Mouse (Mus musculus) layer of hippocampus, postnatal 14 days (tissue): ENCODE measurements around the gene Gm28635. TPM values are rescaled to one million over a fixed set of nuclear protein-coding genes. Genes with fewer than 3 reads are reported as not detected.
A peak's percentile ranks its signal among the peaks of the same experiment; 100 is the strongest.
"Not testable (repeated sequence)": the region's sequence is repeated elsewhere in the genome, so short reads cannot be mapped to it uniquely, and the experiment has no call there.

Experiments used
- DNase-seq, 2 experiments: peaks; one replicate each; pipeline ENCODE4 v3.0.0; 2021 to 2022; ENCODE audit warnings: low spot score in 2 of 2, mixed read lengths in 1 of 2
- total RNA-seq, 2 experiments: library from RNA; stranded (reverse); gene quantifications; 2 replicates each; pipeline ENCODE4 v1.2.3; 2021

The Gm28635 gene
- total RNA-seq, 2 experiments from 2014 or later: 2.9 to 9.8 TPM

GRCm38 (mm10) chr2:84688080-84688844 is 10.4 kb upstream of the Gm28635 start:
- no peak for DNase-seq

DNA sequence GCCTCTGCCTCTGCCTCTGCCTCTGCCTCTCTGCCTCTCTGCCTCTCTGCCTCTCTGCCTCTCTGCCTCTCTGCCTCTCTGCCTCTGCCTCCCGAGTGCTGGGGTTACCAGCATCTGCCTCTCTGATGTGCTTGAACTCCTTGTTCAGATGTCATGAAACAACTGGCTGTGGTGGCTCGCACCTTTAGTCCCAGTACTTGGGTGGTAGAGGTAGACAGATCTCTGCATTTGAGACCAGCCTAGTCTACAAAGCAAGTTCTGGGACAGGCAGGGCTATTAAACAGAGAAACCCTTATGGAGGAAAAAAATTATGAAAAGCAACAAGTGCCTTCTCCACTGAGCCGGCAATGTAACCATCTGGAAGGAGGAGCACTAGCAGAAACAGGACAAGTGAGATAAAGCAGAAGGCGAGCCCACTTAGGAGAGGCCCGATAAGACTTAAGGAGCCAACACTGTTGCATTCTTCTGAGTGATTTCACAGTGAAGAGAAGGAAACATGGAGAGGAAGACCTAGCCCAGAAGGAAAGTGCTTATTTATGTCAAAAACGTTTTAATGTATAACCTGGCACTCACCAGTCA is 4.9 kb upstream of the Gm28635 start:
- DNase-seq: no peak

- DNase-seq: no peak
These were observed 1.2 kb upstream of the Gm28635 start, which contains the start of gene Tmx2 for GRCm38 (mm10) chr2:84679016-84679415. Gene Tmx2, minus strand, starts transcription at chr2:84679140.

DNA sequence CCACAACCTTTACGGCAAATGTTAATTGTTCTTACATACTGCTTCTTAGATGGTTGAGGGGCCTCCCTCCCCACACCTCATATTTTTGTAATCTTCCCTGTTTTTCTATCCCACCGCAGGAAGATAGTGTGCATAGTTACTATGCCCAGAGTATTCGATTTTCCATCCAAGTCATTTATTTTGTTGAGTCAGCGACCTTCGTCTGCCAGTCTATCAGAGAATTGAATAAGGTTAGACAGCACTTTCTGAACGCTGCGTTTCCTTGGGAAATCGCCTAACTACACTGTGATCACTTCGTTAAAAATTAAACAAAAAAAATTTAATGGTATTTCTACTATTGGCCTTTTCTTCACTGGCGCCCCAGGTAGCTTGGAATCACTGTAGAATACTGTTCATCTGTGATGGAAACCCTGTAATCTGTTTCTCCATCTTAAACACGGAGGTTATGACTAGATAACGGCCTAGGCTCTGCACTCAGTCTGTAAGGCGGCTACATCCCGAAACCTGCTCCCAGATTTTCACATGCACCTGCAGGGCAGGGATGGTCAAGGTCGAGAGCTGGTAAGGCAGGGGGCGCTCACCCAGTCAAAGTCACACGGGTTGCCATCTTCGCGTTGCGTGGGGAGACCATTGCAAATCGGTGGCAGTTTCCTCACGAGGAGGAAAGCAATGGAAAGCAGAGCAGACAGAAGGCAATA is 422 bp downstream of the Gm28635 start:
- no peak for DNase-seq

DNA sequence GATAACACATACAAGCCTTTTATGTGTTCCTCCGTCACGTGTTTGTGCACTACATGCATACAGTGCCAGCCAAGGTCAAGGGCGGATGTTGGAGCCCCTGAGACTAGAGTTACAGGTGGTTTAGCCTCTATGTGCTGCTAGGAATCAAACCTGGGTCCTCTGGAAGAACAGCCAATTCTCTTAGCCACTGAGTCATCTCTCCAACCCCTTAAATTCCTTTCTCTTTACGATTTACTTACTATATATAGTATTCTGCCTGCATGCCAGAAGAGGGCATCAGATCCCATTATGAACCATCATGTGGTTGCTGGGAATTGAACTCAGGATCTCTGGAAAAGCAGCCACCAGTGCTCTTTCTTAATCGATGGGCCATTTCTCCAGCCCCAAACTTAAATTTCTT is 6.3 kb downstream of the Gm28635 start:
- DNase-seq: not testable (repeated sequence)

DNA sequence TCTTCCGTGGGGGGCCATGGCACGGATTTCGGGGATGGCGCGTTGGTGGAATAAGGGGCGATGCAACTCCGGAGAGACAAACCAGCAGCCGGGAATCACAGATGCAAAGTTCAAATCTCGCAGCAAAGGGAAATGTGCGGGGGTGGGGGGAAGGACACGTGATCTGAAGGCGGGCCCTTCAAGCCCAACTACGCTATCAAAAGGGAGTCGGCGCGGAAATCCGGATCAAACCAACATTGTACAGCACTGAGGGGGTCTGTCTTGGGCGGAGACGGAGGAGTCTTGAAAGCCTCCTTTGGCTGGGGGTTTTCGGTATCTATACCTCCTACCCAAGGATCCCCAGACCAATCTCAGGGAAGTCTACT is 7.3 kb downstream of the Gm28635 start, which contains the start of gene Selenoh:
Gene Selenoh, minus strand, starts transcription at position 202 of the 365 bp plus-strand sequence.
- peak; percentile 82 to 92 for DNase-seq

GRCm38 (mm10) chr2:84669828-84670568 is 7.8 kb downstream of the Gm28635 start:
- DNase-seq: no peak

GRCm38 (mm10) chr2:84666081-84666480 is 11.8 kb downstream of the Gm28635 start:
- no peak for DNase-seq

DNA sequence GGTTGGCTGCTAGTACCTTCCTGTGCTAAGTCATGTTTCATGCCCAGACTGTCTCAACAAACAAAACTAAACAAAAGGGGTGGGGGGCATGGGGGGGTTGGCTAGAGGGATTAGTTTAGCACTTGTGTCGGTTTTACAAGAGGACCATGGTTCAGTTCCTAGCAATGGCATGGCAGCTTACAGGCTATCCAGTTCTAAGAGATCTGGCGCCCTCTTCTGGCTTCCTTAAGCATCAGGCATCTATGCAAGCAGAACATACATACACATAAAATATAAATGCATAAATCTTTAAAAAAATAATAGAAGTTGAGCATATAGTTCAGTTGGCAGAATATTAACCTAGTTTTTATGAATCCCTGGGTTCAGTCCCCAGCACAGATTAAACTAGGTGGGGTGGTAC is 15.0 kb downstream of the Gm28635 start:
- DNase-seq: no peak

- peak in 1 of 2 experiments; percentile 65 for DNase-seq
These were observed 17.6 kb downstream of the Gm28635 start for GRCm38 (mm10) chr2:84660253-84660652.

DNA sequence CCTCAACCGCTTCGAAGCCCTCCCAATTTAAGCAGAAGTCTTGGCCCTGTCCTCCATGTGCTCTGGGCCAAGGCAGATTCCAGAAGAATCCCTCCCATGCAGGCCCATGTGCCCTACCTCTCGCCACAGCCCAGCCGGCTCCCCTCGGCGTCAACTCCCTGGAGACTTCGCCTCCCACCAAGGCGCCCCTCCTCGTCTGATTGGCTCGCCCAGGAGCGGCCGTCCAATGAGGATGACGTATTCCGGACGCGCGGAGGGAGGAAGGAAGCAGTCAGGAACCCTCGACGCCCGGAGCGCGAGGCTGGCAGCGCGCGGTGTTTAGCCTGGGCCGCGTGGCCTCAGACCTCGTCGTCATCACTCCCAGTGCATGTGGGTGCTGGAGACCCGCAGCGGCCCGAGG is 19.0 kb downstream of the Gm28635 start, which contains the start of gene Btbd18:
Gene Btbd18, plus strand, starts transcription at position 274 of the 400 bp plus-strand sequence.
- no peak for DNase-seq

GRCm38 (mm10) chr2:84655864-84656263 is 22.0 kb downstream of the Gm28635 start:
- DNase-seq: no peak

DNA sequence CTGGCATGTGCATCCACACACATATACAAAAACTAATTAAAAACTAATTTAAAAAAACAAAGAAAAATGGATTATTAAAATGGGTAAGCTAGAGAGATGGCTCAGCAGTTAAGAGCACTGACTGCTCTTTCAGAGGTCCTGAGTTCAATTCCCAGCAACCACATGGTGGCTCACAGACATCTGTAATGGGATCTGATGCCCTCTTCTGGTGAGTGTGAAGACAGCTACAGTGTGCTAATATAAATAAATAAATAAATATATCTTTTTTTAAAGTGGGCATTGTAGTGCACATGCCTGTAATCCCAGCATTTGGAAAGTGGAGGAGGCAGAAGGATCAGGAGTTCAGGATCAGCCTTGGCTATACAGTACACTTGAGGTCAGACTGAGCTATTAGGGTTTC is 24.5 kb downstream of the Gm28635 start:
- DNase-seq: no peak

DNA sequence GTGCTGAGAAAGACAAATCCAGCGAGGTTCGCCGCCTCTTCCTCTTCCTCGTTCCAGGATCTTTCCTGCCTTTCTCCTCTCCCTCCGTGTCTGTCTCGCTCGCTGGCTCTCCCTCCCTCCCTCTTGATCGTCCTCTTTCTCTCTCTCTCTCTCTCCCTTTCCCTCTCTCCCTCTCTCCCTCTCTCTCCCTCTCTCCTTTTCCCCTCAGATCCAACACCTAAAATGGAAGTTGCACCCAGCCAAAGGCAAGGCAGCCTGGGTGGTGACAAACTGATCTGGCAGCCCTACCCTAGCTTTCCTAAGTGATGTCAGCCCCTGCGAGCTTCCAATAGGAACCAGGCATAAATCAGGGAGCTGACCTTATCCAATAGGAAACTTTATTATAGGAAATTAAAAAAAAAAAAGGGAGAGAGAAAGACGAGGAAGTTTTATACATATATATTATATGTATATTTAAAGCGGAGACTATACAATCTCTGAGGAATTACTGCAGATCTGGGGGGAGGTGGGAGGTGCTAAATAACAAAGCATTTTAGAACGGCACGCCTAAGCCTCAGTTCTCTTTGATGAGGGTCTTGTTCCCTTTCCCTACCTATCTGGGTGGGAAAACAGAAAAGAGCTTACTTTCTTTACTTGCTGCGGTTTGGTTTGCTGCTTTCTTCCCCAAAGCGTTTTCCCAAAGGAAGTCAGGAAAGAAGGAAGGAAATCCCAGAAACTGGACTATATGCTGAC is 27.2 kb downstream of the Gm28635 start, which contains the start of gene Ctnnd1:
Gene Ctnnd1, minus strand, starts transcription at position 302 of the 732 bp plus-strand sequence.
- peak; percentile 75 to 93 for DNase-seq

DNA sequence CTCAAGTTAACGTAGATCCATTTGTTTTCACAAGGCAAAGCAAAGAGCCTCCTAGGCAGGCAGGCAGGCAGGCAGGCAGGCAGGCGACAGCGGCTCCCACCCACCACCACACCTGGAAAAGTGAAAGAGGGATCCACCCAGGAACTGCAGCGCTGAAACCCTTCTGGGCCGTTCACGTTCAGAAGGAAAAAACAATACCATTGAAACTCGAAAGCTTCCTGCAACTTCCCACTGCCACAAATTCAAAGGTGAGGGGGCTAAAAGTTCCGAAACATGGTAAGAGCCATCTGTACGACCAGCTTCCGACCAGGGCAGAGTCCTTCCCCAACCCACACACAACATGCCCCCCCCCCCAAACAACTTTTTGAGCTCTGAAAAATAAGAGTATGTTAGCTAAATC is 28.2 kb downstream of the Gm28635 start:
- DNase-seq: no peak

DNA sequence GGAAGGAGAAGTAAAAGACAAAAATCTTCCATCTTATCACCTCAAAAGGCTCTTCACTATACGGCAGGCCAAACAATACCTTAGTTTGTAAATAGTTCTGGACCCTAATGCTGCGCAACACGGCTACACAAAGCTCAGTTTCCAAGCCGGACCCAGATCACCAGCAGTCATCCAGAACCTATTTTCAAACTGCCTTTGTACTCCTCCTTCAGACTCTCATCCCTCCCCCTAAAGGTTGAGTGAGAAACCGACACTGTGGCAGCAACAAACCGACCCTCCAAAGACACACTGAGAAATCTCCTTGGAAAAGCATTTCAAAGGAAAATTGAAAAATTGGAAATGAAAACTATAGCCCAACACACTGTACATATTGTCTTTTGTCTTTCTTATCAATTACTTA is 29.5 kb downstream of the Gm28635 start:
- no peak for DNase-seq

GRCm38 (mm10) chr2:84647051-84647568 is 30.7 kb downstream of the Gm28635 start:
- DNase-seq: no peak

DNA sequence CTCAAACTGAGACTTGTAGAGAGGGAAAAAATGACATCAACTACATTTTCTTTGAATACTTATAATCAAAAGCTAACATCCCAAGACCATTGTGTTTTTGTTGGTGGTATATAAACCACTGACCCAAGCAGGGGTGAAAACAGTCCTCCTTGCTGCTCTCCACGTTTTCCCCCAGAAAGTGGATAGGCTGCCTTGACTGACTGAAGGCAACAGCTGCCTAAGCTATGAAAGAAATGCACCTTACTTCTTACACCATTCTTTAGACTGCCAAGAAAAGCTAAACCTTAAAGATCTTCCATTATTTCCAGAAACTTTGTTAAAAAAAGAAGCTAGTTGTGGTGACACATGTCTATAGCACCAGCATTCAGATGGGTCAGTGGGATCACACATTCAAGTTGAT is 31.7 kb downstream of the Gm28635 start:
- DNase-seq: no peak

- DNase-seq: no peak
These were observed 37.0 kb downstream of the Gm28635 start for GRCm38 (mm10) chr2:84640833-84641232.
